Mouse (Mus musculus) urinary bladder, postnatal 10 days (tissue): ENCODE measurements around the gene Gm16503.
"Not testable (repeated sequence)": the region's sequence is repeated elsewhere in the genome, so short reads cannot be mapped to it uniquely, and the experiment has no call there.

Experiments used
- DNase-seq: peaks from one replicate; pipeline ENCODE4 v3.0.0; 2022; ENCODE audit warnings: low spot score

The Gm16503 gene

DNA sequence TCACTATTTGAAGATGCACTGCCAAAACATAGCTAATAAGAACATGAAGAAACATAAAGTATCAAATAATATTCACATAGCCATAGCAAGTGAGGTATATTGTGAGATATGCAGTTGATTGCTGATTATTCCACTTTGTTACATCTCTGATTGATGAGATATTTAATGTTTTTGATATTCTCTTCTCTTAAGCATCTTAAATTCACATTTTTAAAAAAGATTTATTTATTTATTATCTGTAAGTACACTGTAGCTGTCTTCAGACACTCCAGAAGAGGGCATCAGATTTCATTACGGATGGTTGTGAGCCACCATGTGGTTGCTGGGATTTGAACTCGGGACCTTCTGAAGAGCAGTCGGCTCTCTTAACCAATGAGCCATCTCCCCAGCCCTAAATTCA is at the start of gene Gm16503:
Gene Gm16503, plus strand, starts transcription at position 301 of the 400 bp plus-strand sequence.
- DNase-seq: not testable (repeated sequence)

DNA sequence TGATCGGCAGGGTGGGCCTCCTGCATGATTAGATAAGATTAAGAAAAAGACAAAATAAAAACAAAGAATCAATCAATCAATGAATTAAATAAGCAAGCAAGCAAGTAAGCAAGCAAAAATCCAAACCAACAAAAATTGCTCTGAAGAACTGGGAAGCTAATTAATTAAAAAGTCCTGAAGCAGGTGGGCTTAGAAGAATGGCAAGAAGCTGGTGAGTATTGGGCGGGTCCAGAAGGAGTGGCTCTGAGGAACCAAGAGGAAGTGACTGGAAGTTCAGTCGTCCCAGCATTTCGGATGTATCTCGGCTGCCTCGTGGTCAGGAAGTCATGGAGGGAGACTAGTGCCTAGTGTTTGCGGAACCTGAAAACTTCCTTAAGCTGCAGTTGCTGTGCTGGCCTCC is 47.9 kb upstream of the Gm16503 start, which contains the start of gene Zfp982:
Gene Zfp982, plus strand, starts transcription at position 301 of the 400 bp plus-strand sequence.
- DNase-seq: not testable (repeated sequence)

DNA sequence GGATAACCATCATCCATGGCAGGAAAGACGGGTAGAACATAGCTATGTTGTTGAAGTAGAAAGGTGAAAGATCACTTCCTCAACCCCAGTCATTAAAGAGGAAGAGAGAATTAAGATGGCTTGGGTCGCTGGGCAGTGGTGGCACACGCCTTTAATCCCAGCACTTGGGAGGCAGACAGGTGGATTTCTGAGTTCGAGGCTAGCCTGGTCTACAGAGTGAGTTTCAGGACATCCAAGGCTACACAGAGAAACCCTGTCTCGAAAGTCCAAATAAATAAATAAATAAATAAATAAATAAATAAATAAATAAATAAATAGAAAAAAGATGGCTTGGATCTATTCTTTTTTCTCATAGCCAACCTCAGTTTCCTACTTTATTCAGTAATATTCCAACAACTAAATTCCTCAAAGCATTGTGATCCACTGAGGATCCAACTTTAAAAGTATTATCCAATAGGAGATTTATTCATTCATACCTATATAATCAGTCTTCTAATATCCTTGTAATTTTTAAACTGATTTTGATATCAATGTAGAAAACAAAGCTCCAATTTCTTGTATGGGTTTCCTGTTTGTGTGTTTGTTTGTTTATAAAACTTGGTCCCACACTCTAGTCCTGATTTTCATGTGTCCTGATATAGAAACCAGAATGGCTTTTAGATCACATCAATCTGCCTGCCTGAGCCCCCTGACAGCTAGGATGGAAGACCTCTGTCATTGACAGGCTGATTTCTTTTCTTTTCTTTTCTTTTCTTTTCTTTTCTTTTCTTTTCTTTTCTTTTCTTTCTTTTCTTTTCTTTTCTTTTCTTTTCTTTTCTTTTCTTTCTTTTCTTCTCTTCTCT is 41.0 kb upstream of the Gm16503 start:
- not testable (repeated sequence) for DNase-seq

DNA sequence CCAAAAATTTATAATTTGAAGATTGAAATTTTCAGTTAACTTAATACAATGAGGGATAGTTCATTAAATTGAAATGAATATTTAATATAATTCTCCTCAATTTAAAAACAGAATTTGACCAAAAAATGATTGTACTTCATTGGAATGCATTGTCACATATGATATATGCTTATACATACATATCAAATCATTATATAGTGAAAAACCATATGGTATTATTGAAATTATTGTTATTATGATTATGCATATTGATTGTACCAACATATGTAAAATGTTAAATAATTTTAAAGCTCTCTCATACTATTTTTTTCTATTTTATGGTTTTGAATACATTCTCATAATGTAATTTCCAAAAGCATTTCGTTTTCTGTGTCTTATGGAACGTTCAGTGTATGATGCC is 30.8 kb upstream of the Gm16503 start:
- no peak for DNase-seq

DNA sequence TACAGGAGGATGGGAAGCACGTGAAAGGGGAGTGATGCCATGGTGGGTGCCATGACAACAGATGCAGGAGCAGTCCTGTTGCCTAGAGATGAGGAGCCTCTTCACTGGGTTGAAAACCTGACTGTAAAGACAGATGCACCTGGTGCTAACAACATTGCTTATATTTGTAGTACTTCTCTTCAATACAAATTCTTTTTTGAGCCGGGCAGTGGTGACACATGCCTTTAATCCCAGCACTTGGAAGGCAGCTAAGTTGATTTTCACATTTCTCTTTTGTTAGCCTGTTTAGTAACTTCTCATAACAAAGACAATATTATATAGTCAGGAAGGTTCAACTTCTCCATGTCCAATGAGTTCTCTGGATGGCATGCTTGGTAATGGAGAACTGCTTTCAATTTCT is 21.0 kb upstream of the Gm16503 start:
- DNase-seq: no peak

DNA sequence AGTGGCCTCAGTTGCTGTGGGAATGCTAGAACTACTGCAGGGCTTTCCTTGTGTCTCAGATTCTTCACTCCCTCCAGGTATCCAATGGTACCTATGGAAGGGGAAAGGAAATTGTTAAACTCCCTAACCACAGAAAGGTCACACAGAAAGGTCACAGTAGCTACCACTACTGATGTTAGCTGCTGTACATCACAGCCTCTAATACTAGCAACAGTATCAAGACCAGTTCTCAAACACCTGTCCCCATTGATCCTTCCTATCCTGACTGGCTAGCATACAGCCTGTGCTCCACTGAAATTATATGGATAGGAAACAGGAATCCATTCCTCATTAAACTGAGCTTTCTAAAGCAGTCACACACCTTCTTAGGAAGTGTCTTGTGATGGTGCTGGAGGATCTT is 19.9 kb upstream of the Gm16503 start:
- no peak for DNase-seq

DNA sequence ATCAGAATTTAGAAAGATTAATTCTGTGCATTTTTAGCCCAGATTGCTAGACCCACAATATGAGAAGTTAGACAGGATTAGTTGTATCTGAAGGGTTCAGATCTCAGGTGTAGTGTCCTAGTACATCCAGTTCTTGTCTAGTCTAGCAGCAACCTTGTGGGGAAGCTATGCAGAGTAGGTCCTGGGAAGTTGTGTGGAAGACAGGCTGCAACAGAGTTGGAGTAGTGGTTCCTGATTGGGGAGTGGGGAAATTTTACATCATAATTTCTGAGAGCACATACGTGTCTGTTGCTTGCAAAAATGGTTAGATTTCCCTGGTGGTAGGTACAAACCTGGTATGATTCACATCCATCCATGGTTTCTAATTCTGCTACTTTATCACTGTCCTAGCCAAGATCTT is 14.9 kb upstream of the Gm16503 start:
- DNase-seq: no peak

DNA sequence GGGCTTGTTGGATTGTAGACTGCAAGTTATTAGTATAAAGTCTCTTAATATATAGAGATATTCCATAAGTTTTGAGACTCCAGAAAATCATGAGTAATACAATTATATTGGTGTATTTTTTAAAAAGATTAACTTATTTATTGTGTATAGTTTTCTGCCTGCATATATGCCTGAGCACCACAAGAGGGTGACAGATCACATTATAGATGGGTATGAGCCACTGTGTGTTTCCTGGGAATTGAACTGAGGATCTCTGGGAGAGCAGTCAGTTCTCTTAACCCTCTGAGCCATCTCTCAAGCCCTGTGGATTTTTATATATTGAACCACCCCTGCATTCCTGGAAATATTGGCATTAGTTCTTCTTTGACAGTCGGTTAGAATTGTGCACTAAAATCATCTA is 9.7 kb upstream of the Gm16503 start:
- no peak for DNase-seq

DNA sequence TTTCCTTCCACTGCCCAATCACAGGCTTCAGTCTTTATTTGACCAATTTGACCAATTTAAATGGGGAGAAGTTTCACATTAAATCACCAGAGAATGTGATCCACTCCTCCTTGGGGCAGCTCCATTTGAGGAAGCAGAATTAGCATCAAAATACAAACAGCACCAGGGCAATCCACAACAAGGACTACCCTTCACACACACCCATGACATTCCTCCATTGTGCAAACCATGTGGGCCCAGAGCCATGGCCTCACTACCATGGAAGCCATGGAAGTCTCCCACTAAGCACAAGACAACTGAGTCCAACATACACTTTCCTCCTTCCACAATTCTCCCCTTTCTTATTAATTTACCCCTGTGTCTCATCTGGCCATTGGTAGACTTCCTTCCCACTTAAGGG is 4.1 kb upstream of the Gm16503 start:
- DNase-seq: not testable (repeated sequence)

DNA sequence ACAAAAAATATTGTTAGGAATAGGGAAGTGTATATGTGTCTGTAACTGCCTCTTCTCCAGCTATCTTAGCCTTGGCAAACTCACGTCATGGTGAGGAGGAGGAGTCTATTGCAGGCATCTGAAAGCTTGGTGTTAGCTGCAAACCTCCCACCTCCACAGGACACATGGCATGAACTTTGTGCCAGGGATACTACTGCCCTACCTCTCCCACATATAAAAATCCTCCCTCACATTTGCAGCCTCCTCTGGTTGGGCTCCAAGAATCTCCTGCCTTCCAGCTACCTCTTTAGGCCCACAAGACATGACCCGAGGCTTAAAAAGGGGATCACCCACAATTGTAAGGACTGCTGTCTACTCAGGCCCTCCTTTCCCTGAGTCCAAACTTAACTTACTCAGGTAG is 2.3 kb upstream of the Gm16503 start:
- DNase-seq: no peak

DNA sequence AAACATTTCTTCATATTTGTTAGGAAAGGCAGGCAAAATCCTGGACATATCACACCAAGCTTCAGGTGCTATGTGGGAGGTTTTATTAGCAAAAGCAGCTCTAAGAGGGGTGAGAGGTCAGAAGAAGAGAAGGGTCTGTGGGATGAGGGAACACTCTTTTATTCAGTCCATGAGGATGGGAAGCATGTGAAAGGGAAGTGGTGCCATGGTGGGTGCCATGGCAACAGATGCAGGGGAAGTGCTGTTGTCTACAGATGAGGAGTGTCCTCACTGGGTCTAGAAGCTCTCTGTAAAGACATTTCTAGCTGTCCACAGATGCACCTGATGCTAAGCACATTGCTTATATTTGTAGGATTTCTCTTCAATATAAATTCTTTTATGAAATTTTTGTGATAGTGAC is 1.1 kb downstream of the Gm16503 start:
- DNase-seq: no peak

DNA sequence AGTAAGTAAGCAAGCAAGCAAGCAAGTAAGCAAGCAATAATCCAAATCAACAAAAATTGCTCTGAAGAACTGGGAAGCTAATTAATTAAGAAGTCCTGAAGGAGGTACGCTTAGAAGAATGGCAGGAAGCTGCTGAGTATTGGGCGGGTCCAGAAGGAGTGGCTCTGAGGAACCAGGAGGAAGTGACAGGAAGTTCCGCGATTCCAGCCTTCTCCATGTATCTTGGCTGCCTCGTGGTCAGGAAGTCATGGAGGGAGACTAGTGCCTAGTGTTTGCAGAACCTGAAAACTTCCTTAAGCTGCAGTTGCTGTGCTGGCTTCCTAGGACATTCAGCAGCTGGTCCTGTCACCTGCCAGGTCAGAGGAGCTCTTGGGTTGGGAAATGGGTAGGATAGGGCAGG is 13.1 kb downstream of the Gm16503 start, which contains the start of gene Zfp985:
Gene Zfp985, plus strand, starts transcription at position 207 of the 400 bp plus-strand sequence.
- DNase-seq: not testable (repeated sequence)

DNA sequence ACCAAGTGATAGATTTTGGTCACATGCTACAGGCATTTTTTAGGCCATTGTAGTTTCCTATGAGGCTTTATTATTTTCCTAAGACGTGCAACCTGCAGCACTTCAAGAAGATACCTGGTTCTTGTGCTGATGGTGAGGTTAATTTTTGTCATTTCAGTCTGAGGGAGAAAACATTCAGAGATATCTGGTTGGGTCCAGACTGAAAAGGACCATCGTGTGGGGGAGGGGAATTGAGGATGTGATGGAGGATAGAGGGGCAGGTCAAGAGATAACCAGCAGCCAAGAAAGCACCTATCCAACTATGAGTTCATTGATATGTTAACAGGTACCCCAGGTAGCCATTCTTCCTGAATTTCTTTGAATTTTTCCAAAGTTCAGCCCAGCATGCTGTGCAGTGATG is 14.3 kb downstream of the Gm16503 start:
- not testable (repeated sequence) for DNase-seq

DNA sequence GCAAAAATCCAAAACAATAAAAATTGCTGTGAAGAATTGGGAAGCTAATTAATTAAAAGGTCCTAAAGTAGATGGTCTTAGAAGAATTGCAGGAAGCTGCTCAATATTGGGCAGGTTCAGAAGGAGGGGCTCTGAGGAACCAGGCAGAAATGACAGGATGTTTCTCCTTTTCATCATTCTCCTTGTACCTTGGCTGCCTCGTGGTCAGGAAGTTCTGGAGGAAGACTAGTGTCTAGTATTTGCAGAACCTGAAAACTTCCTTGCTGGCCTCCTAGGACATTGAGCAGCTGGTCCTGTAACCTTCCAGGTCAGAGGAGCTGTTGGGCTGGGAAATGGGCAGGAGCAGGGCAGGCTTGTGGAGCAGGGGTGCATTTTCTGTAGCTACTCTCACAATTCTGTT is 16.9 kb downstream of the Gm16503 start:
- not testable (repeated sequence) for DNase-seq

DNA sequence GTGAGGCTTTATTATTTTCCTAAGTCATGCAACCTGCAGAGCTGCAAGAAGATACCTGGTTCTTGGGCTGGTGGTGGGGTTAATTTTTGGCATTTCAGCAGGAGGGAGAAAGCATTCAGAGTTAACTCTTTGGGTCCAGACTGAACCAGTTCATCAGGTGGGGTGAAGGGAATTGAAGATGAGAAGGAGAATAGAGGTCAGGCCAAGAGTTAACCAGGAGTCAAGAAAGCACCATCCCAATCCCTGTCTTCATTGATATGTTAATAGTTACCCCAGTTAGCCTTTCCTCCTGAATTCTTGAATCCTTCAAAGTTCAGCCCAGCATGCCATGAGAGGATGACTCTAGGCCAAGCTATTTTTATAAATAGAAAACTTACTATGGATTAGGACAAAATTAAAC is 18.0 kb downstream of the Gm16503 start:
- DNase-seq: not testable (repeated sequence)

DNA sequence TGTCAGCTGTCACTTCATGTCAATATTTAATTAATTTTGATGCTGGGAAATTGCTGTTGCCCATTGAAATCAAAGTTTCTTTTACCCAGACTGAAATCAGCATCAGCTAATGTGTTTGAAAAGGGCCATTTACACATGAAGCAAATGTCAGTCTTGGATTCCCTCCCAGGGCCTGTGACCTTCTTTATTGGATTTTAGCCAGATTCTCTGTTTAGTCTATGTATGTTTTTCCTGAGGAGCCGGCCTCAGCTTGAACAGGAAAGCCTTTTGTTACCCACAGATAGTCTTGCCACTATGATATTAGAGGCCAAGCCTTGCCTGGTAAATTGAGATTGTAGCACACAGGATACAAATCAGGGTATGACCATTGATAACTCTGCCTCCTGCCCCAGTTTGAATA is 19.1 kb downstream of the Gm16503 start:
- DNase-seq: not testable (repeated sequence)

DNA sequence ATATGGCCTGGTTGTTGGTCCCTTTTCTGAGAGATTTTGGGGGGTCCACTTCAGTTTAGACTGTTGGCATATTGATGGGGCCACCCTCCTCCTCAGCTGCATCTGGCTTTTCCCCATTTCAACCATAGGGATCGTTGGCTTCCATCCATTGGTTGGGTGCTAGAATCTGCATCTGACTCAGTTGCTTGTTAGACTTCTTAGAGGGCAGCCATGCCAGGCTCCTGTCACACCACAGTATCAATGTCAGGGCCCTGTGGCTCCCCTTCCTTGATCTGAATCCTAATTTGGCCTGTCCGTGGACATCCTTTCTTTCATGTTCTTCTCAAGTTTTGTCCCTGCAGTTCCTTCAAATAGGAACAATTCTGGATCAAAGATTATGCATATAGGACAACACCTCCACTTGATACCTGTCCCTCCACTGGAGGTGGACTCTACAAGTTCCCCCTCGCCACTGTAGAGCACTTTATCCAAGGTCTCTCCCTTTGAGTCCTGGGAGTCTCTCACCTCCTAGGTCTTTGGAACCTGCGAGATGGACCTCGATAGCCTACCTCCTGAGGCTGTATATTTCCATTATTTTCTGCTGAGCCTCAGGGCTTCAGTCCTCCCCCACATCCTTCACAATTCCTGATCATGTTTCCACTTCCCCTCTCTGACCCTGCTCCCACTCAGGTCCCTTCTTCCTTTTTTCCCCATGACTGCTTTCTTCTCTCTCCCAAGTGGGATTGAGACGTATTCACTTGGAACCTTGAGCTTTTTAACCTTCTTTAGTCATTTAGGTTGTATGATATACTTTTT is 25.6 kb downstream of the Gm16503 start:
- no peak for DNase-seq

DNA sequence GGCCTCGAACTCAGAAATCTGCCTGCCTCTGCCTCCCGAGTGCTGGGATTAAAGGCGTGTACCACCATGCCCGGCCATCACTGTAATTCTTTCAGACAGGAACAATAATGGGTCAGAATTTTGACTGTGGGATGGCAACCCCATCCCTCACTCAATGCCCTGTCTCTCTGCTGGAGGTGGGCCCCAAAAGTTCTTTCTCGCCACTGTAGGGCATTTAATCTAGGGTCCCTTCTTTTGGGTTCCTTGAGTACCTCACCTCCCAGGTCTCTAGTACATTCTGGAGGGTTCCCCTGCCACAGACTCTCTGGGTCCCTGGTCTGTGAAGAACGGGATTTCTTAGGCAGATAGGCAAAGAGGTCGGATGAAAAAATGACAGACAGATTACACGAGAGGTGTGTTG is 31.1 kb downstream of the Gm16503 start:
- not testable (repeated sequence) for DNase-seq

DNA sequence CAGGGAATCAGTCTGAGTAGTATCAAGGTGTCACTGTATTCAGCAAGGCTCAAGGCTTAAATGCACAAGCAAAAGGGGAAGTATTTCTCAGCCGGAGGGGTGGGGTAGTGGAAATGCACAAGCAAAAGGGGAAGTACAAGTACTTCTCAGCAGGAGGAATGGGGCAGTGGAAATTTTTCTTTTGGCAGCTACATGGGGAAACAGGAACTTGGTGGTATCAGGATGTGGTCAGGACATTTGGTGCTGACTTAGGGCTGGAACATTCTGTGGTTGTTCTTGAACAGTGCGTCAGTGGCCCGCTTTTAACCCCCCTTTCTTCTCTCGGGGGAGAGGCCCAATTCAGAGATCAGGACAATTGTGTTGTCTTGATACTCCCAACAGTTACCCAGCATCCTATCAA is 39.4 kb downstream of the Gm16503 start:
- DNase-seq: not testable (repeated sequence)

DNA sequence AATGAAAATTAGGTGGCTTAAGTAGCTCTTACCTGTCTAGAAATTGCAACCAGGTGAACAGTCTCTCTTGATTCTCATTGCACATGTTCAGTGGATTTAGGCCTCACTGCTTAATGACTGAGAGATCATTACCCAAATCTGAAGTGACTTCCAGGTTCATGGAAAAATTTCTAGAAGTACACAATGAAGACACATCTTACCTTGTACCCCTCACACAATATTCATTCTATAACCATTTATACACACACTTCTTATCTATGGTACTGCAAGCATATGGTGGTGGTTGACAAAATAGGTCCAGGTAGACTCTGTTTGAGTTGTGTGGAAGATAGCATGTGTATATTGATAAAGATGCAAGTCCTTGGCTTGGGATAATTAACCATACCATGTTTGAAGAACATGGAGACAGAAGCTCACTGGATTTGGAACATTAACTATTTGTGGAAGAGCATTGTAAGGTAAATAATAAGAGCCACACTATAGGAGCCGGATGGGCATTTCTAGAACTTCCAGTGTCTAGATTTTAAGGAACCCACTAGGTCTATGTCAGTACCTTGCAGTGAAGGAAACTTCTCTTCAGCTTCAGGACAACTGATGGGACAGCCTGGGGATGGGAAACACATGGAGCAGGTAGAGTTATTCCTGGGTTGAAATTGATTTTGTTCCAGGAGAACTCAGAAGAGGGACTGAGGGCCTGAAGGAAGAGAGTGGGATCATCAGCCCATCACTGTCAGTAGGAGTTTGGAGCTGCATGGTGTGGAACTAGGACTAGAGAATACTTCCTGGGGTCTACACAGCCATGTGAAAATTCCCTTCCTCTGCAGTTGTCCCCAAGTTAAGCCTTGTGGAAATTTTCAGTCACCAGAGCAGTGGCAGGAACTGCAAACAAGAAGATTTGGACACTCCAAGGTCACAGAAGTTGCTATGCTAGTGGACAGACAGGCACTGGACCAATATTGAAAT is 46.8 kb downstream of the Gm16503 start:
- no peak for DNase-seq
